8 mouse cellular contexts compared by ENCODE assay signal in genomic region chr1:165583529-165584184, GRCm38 (mm10). TPM values are rescaled to one million over a fixed set of nuclear protein-coding genes. Genes with fewer than 3 reads are reported as not detected.
DNase-seq lines count a peak whose midpoint lies in the region; ATAC-seq and TF ChIP-seq lines count a peak whose summit lies in the region.

No protein-coding gene starts in this region.

- H3K36me3 ChIP-seq in E14TG2a.4 (ENCODE audit: insufficient read depth, low read length) = no peaks in the 10 kb centered on the region
- H3K36me3 ChIP-seq in forebrain, embryonic 13.5 days (ENCODE audit: poor library complexity, severe bottlenecking) = no peaks in the 10 kb centered on the region
- H3K36me3 ChIP-seq in liver, embryonic 14.5 days (replicated peaks; ENCODE audit: control insufficient read depth, insufficient read depth, low read depth) = no peaks in the 10 kb centered on the region
- no peaks in the 10 kb centered on the region for H3K36me3 ChIP-seq in neural tube, embryonic 13.5 days
- H3K36me3 ChIP-seq in stomach, postnatal 0 days (ENCODE audit: control insufficient read depth, insufficient read depth, low read length) = no peaks in the 10 kb centered on the region

- H3K27ac ChIP-seq in forebrain, embryonic 13.5 days = no peak overlapping the region
- no peak overlapping the region for H3K27ac ChIP-seq in liver, embryonic 14.5 days
- H3K27ac ChIP-seq in neural tube, embryonic 13.5 days (replicated peaks) = no peak overlapping the region
- H3K27ac ChIP-seq in stomach, postnatal 0 days (replicated peaks) = no peak overlapping the region

- DNase-seq in c-Kit-positive CD71-positive TER-119-positive erythroid progenitor cells, embryonic 14.5 days (ENCODE audit: low spot score) = peak; percentile 75
- peak; percentile 90 to 96 for DNase-seq in heart, postnatal 14 days
- peak; percentile 95 to 96 for DNase-seq in kidney, postnatal 4 days
- peak; percentile 54 to 58 (median 54) for DNase-seq in liver, embryonic 14.5 days (ENCODE audit: low read depth in 3 of 3, low spot score in 3 of 3)
- peak; percentile 88 for DNase-seq in stomach, postnatal 0 days (ENCODE audit: low spot score)

- TF ChIP-seq EP300 in liver, embryonic 14.5 days (IDR thresholded peaks at IDR 0.05; ENCODE audit: low read depth) = no peak
- no peak for TF ChIP-seq EP300 in stomach, postnatal 0 days (optimal IDR thresholded peaks at IDR 0.05)

- H3K9me3 ChIP-seq in E14TG2a.4 (ENCODE audit: low read length) = peaks cover 5% of the 10 kb centered on the region
- peaks cover 5% of the 10 kb centered on the region; the same call in 1 of the 2 replicates for H3K9me3 ChIP-seq in forebrain, embryonic 13.5 days (replicated peaks)
- no peaks in the 10 kb centered on the region for H3K9me3 ChIP-seq in liver, embryonic 14.5 days (ENCODE audit: control insufficient read depth, low read length)
- H3K9me3 ChIP-seq in neural tube, embryonic 13.5 days = no peaks in the 10 kb centered on the region
- no peaks in the 10 kb centered on the region for H3K9me3 ChIP-seq in stomach, postnatal 0 days (ENCODE audit: control insufficient read depth, low read length)

- no peak overlapping the region for H3K4me2 ChIP-seq in forebrain, embryonic 13.5 days
- H3K4me2 ChIP-seq in liver, embryonic 14.5 days (ENCODE audit: low read depth) = no peak overlapping the region
- no peak overlapping the region for H3K4me2 ChIP-seq in neural tube, embryonic 13.5 days
- no peak overlapping the region for H3K4me2 ChIP-seq in stomach, postnatal 0 days (replicated peaks; ENCODE audit: low read depth)

- peak; percentile 81 for TF ChIP-seq CTCF in E14TG2a.4 (conservative IDR thresholded peaks at IDR 0.05; ENCODE audit: low read length)
- peak; percentile 98 for TF ChIP-seq CTCF in liver, embryonic 14.5 days (IDR thresholded peaks at IDR 0.05; ENCODE audit: low read depth)
- peak; percentile 97 for TF ChIP-seq CTCF in stomach, postnatal 0 days (IDR thresholded peaks at IDR 0.05; ENCODE audit: low read depth)

- H3K4me3 ChIP-seq in E14TG2a.4 (replicated peaks; ENCODE audit: low read length) = no peak overlapping the region
- no peak overlapping the region for H3K4me3 ChIP-seq in forebrain, embryonic 13.5 days
- H3K4me3 ChIP-seq in liver, embryonic 14.5 days (ENCODE audit: insufficient read depth in 1 of 2, low read depth in 2 of 2, low read length in 2 of 2) = no peak overlapping the region
- no peak overlapping the region for H3K4me3 ChIP-seq in neural tube, embryonic 13.5 days
- H3K4me3 ChIP-seq in stomach, postnatal 0 days (ENCODE audit: low read depth, low read length) = no peak overlapping the region

- no peaks in the 10 kb centered on the region; the same call in 1 of the 2 replicates for H3K27me3 ChIP-seq in E14TG2a.4 (ENCODE audit: insufficient read depth, low read length)
- H3K27me3 ChIP-seq in forebrain, embryonic 13.5 days = no peaks in the 10 kb centered on the region
- H3K27me3 ChIP-seq in liver, embryonic 14.5 days (ENCODE audit: control insufficient read depth, insufficient read depth, low read length) = no peaks in the 10 kb centered on the region
- H3K27me3 ChIP-seq in neural tube, embryonic 13.5 days = no peaks in the 10 kb centered on the region
- H3K27me3 ChIP-seq in stomach, postnatal 0 days (ENCODE audit: control insufficient read depth, insufficient read depth, low read length) = no peaks in the 10 kb centered on the region

- peaks cover 30% of the 10 kb centered on the region for H3K4me1 ChIP-seq in E14TG2a.4 (replicated peaks; ENCODE audit: low read depth, low read length)
- no peaks in the 10 kb centered on the region for H3K4me1 ChIP-seq in forebrain, embryonic 13.5 days
- no peaks in the 10 kb centered on the region for H3K4me1 ChIP-seq in liver, embryonic 14.5 days (replicated peaks; ENCODE audit: control insufficient read depth in 2 of 2, insufficient read depth in 2 of 2, low read length in 1 of 2)
- no peaks in the 10 kb centered on the region for H3K4me1 ChIP-seq in neural tube, embryonic 13.5 days (replicated peaks)
- no peaks in the 10 kb centered on the region; the same call in 1 of the 2 replicates for H3K4me1 ChIP-seq in stomach, postnatal 0 days (replicated peaks; ENCODE audit: control insufficient read depth, insufficient read depth)

- 30% methylated on average over 12 of the region's 12 CpGs for WGBS in forebrain, embryonic 13.5 days
- WGBS in liver, embryonic 14.5 days (ENCODE audit: insufficient replicate concordance) = 21% methylated on average over 12 of the region's 12 CpGs
- 30% methylated on average over 12 of the region's 12 CpGs for WGBS in neural tube, embryonic 13.5 days
- 28% methylated on average over 12 of the region's 12 CpGs for WGBS in stomach, postnatal 0 days

- intact Hi-C loops in heart, postnatal 14 days (cut with DNase I) = loop anchor here (1.0 to 5.0 kb wide), 5 partner anchors 51 to 179 kb away; partner anchors contain the start of genes Creg1 and Mpzl1

- peak; percentile 80 for ATAC-seq in forebrain, embryonic 13.5 days
- ATAC-seq in liver, embryonic 14.5 days (ENCODE audit: insufficient read depth) = peak; percentile 62; the same call in 1 of the 2 replicates
- ATAC-seq in neural tube, embryonic 13.5 days (ENCODE audit: low read depth) = peak; percentile 76
- ATAC-seq in stomach, postnatal 0 days (ENCODE audit: low FRiP score, low TSS enrichment) = peak; percentile 80

- no peak overlapping the region for H3K9ac ChIP-seq in forebrain, embryonic 13.5 days
- H3K9ac ChIP-seq in liver, embryonic 14.5 days (replicated peaks) = no peak overlapping the region
- H3K9ac ChIP-seq in neural tube, embryonic 13.5 days = no peak overlapping the region
- H3K9ac ChIP-seq in stomach, postnatal 0 days (ENCODE audit: low read length) = no peak overlapping the region

RNA-seq across cellular contexts. Expression of gene Mpzl1, which starts 50.7 kb away (rescaled TPM):
- 127 and 131 TPM in 2 replicates for polyA plus RNA-seq in forebrain, embryonic 13.5 days (2015; fragmentation: Nextera tagmentation; extraction: Ambion mirVana)
- total RNA-seq in heart, postnatal 14 days (2021) = 10 to 100 TPM; 33.3 to 34.1 TPM
- polyA plus RNA-seq in liver, embryonic 14.5 days (2012; rRNA removed) = 18.1 and 19.4 TPM in 2 replicates
- 24.6 and 25.1 TPM in 2 replicates for polyA plus RNA-seq in liver, embryonic 14.5 days (2014; fragmentation: Nextera tagmentation; extraction: Ambion mirVana)
- 157 and 159 TPM in 2 replicates for polyA plus RNA-seq in neural tube, embryonic 13.5 days (2015; fragmentation: Nextera tagmentation; extraction: Ambion mirVana)
- 71.4 and 76.4 TPM in 2 replicates for polyA plus RNA-seq in stomach, postnatal 0 days (2015; fragmentation: Nextera tagmentation; extraction: Ambion mirVana)
